Mouse (Mus musculus) heart, embryonic 12.5 days (tissue): ENCODE measurements around the gene Ciz1. TPM values are rescaled to one million over a fixed set of nuclear protein-coding genes. Genes with fewer than 3 reads are reported as not detected.
A peak's percentile ranks its signal among the peaks of the same experiment; 100 is the strongest.

Experiments
- ATAC-seq: fragments of 200-750 bp; cut with Nextera tagmentation; 2 replicates; pipeline ENCODE4 v1.8.0; 2017; ENCODE audit warnings: moderate TSS enrichment, moderate library complexity; ENCODE audit not compliant: insufficient number of reproducible peaks, low FRiP score
- H3K27ac ChIP-seq: fragments of 300-500 bp; sonication (generic); 2 replicates; pipeline ENCODE4 v1.5.1; 2016; ENCODE audit warnings: mild to moderate bottlenecking, moderate library complexity; ENCODE audit not compliant: poor library complexity, severe bottlenecking
- H3K27me3 ChIP-seq: fragments of 300-500 bp; sonication (generic); replicated peaks from 2 replicates; pipeline ENCODE4 v1.6.1; 2016; ENCODE audit warnings: mild to moderate bottlenecking, moderate library complexity
- H3K36me3 ChIP-seq: fragments of 300-500 bp; sonication (generic); 2 replicates; pipeline ENCODE4 v1.6.1; 2016; ENCODE audit warnings: mild to moderate bottlenecking, moderate library complexity
- H3K4me1 ChIP-seq: fragments of 300-500 bp; sonication (generic); replicated peaks from 2 replicates; pipeline ENCODE4 v1.6.1; 2016; ENCODE audit warnings: mild to moderate bottlenecking
- H3K4me2 ChIP-seq: fragments of 300-500 bp; sonication (generic); 2 replicates; pipeline ENCODE4 v1.6.1; 2016; ENCODE audit warnings: mild to moderate bottlenecking, moderate library complexity
- H3K4me3 ChIP-seq: fragments of 300-500 bp; sonication (generic); 2 replicates; pipeline ENCODE4 v1.5.1; 2016; ENCODE audit warnings: mild to moderate bottlenecking
- H3K9ac ChIP-seq: fragments of 300-500 bp; sonication (generic); 2 replicates; pipeline ENCODE4 v1.6.1; 2016; ENCODE audit warnings: mild to moderate bottlenecking, moderate library complexity
- H3K9me3 ChIP-seq: fragments of 300-500 bp; sonication (generic); replicated peaks from 2 replicates; pipeline ENCODE4 v1.6.1; 2016; ENCODE audit warnings: mild to moderate bottlenecking, moderate library complexity
- WGBS: fragments of 180-500 bp; shearing (Covaris S2); methylation state at CpG from one replicate; pipeline ENCODE4 v1.1.7; 2016; 5-methylcytosine and 5-hydroxymethylcytosine counted together
- polyA plus RNA-seq: library from polyadenylated mRNA; unstranded; fragments of >200 nt; fragmentation: Nextera tagmentation; extraction: Ambion mirVana; gene quantifications from 2 replicates; pipeline ENCODE4 v1.2.1, GENCODE M21; 2016

Ciz1 gene
- polyA plus RNA-seq, 1 experiment from 2014 or later, result 40.5 TPM

DNA sequence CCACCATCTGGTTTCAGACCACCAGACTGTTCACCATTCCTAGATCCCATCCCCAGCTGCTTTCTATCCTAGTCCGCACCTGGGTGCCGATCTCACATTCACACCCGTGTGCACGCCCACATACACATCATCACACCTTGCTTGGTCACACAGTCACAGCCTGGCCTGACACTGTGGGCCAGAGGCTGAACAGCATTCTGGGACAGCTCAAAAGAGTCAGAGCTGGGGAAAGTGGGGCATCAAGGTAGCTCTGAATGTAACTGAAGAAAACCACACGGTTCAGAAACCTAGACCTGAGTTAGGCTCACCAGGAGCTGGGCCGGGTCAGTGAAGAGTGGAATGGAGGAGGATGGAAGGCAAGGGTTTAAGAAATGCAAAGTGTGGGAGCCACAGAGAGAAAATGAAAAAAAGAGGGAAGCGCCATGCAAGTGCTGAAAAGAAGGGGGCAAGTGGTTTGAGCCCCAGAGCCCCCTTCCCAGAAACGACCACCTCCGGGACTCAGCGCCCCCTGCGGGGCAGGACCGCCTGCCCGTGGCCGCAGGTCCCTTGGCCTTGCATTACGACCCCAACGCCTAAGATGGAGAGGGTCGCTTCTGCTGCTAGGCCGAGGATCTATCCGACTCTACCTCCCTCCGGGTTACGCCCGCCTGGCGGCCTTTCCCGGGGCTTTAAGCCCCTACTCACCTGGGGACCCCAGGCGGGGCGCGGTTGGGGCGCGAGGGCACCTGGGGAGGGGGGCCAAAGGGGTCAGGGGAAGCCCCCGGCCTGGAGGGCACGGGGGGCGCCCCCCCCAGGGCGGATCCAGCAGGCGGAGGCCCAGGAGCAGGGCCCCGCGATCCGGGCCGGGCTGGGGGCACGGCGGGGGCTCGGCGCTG lies 40.4 kb upstream of the Ciz1 start:
- H3K4me1 ChIP-seq, result peaks cover 42% of the 10 kb centered on the region
- no peaks in the 10 kb centered on the region for H3K9me3 ChIP-seq
- no peak; the same call in 1 of the 2 replicates for ATAC-seq
- peak overlapping the region; percentile 69 for H3K4me3 ChIP-seq
- H3K4me2 ChIP-seq, result peak overlapping the region; percentile 99
- H3K9ac ChIP-seq, result peak overlapping the region; percentile 86
- peaks cover 13% of the 10 kb centered on the region for H3K27me3 ChIP-seq
- H3K27ac ChIP-seq, result no peak overlapping the region
- H3K36me3 ChIP-seq, result peaks cover 35% of the 10 kb centered on the region
- WGBS, result 11% methylated on average over 35 of the region's 42 CpGs

DNA sequence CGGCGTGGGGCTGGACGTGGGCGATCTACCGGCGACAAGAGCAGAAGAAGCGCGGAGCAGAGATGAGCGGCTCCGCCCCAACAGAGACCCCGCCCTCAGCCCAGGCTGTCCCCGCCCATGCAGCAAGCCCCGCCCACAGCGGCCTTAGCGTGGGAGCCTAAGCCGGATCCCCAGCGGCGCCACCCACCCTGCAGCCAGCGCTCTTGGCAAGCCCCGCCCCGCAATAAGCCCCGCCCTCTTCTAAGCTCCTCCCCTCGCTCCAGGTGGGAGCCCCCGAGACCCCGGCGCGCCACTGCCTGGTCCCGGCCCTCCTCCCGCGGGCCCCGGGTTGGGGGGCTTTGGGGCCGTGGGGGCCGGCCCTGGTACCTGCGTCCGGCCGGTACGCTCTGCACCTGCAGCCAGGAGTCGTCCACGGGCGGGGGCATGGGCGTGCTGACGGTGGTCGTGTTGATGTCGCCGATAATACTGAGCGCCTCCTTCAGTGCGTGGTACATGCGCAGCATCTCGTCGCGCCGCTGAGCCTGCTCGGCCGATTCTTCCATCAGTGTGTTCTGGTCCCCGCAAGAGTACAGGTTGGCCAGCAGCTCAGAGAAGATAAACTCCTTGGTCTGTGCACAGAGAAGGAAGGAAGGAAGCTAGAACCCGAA lies 39.7 kb upstream of the Ciz1 start:
- H3K9me3 ChIP-seq, result no peaks in the 10 kb centered on the region
- peak overlapping the region; percentile 69 for H3K4me3 ChIP-seq
- peaks cover 19% of the 10 kb centered on the region for H3K27me3 ChIP-seq
- peak; percentile 86 for ATAC-seq
- H3K4me2 ChIP-seq, result peak overlapping the region; percentile 99
- under 1% methylated on average over 55 of the region's 56 CpGs for WGBS
- no peak overlapping the region for H3K27ac ChIP-seq
- H3K36me3 ChIP-seq, result peaks cover 27% of the 10 kb centered on the region
- H3K4me1 ChIP-seq, result peaks cover 50% of the 10 kb centered on the region
- peak overlapping the region; percentile 86 for H3K9ac ChIP-seq

DNA sequence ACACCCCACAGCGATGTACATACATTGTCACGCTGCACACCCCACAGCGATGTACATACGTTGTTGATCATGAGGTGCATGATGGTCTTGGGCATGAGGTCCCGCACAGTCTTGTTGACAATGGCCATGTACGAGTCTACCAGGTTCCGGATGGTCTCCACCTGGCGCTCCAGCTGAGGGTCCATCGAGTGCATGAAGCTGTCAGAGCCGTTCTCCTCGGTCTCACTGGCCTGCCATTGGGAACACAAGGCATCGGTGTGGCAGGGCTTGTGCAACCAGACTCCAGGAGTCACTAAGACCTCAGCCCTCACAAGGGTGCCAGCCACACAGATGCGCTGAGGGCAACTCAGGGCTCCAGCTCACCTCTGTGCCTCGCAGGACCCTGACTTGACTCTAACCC lies 37.3 kb upstream of the Ciz1 start:
- Histone ChIP-seq H3K9ac (no peak overlapping the region), H3K4me3 (no peak overlapping the region), H3K4me1 (peaks cover 72% of the 10 kb centered on the region), H3K27ac (peak overlapping the region; percentile 77), H3K4me2 (no peak overlapping the region), H3K9me3 (no peaks in the 10 kb centered on the region), H3K36me3 (peaks cover 6% of the 10 kb centered on the region), H3K27me3 (peaks cover 32% of the 10 kb centered on the region)
- WGBS, result 92% methylated on average over 14 of the region's 14 CpGs
- no peak for ATAC-seq

DNA sequence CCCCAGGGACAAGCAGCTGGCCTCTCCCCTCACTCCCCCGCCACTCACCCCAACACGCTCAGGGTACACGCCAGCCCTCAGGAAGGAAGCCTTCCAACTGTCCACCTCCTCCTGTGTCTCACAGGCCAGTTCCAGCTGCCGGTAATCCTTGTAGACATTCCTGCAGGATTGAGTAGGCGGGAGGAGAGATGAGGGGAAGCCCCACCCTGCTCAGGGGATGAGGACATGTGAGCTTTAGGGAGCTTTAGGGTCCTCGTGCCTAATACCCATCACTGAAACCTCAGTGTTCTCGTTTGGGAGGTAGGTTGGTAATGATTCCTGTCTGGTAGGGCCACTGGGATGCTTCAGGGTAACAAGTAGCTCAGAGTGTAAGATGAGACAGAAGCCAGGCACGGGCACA lies 36.4 kb upstream of the Ciz1 start:
- H3K9ac ChIP-seq, result no peak overlapping the region
- peaks cover 75% of the 10 kb centered on the region for H3K4me1 ChIP-seq
- no peak for ATAC-seq
- peak overlapping the region; percentile 21 for H3K4me2 ChIP-seq
- no peaks in the 10 kb centered on the region for H3K9me3 ChIP-seq
- H3K4me3 ChIP-seq, result peak overlapping the region; percentile 6; the same call in 1 of the 2 replicates
- H3K27ac ChIP-seq, result peak overlapping the region; percentile 77
- WGBS, result 6% methylated on average over 8 of the region's 8 CpGs
- H3K36me3 ChIP-seq, result no peaks in the 10 kb centered on the region
- peaks cover 36% of the 10 kb centered on the region for H3K27me3 ChIP-seq

DNA sequence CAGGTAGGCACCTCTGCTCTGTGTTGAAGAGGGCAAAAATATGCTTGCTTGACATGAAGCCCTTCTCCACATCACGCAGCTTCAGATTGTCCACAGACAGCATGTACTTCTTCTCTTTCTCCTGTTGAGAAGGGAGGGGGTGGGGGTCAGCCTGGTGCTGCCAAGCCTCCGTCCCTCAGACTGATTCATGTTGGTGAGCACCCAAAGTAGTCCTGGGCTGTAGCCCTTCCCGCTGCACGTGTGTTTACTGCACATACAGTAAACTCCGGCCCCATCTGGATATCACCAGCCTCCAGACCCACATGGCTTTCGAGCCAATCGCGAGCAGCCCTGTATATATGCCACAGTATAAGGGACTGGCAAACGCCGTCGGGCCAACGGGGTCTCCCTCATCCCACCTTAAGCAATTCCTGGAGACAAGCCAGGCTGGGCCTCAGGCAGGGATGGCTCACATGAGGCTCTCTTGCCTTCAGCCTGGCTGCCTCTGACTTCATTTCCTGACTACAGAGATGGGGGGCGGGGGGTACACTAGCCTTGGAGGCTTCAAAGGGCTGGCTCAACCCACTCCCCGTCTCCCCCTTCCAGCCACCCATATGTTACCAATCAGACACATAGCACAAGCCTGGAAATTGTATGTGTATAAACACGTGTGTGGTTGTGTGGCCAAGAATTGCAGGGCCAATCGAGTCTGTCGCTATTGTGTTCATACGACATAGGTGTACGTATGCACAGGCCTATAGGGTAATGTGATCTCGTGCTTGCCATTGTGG lies 35.1 kb upstream of the Ciz1 start:
- WGBS, result 61% methylated on average over 20 of the region's 20 CpGs
- 0 out of 2 replicates have a peak overlapping the region, but pooled peaks have one; percentile 2 for H3K9ac ChIP-seq
- H3K4me3 ChIP-seq, result no peak overlapping the region
- peaks cover 34% of the 10 kb centered on the region for H3K27me3 ChIP-seq
- peak; percentile 7 for ATAC-seq
- no peaks in the 10 kb centered on the region for H3K36me3 ChIP-seq
- no peaks in the 10 kb centered on the region for H3K9me3 ChIP-seq
- peaks cover 67% of the 10 kb centered on the region for H3K4me1 ChIP-seq
- H3K27ac ChIP-seq, result peak overlapping the region; percentile 77
- peak overlapping the region; percentile 70 for H3K4me2 ChIP-seq

- Histone ChIP-seq H3K27me3 (peaks cover 38% of the 10 kb centered on the region), H3K4me2 (peak overlapping the region; percentile 70)
Measured at GRCm38 (mm10) chr2:32317791-32318417, 34.2 kb upstream of the Ciz1 start.

DNA sequence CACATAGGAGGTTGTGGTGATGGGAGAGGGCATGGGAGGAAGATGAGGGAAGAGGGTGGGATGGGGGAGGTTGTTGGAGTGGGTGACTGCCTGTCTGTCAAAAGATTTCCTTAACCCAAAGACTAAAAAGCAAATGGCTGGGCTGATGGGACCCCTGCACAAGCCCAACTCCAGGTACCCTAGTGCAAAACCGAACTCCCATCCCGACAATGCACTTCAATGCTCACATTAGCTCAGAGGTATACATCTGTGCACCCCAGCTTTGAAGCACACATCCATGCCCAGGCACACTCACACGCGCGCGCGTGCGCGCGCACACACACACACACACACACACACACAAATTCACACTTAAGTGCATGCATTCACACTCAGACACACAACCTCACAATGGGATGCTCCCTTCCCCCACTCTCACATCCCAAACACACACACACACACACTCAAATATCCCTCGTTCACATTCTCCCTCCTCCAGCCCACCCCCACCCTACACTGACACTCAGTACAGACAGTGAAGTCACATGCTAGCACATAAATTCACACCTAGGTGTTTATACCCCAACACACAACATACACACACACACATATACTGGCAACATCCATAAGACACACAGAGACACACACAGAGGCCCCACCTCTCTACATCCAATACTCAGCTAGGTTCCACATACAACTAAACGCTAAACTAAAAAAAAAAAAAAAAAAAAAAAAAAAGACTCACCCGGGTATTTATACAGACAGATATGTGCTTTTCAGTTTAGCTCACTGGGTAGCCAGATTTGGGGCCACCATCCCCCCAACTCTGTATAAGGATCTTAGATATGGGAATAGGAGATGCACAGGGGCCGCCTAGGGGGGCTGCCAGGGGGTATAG lies 33.2 kb upstream of the Ciz1 start:
- H3K27ac ChIP-seq, result peak overlapping the region; percentile 84
- no peaks in the 10 kb centered on the region for H3K36me3 ChIP-seq
- H3K9me3 ChIP-seq, result no peaks in the 10 kb centered on the region
- WGBS, result 66% methylated on average over 14 of the region's 14 CpGs
- peaks cover 65% of the 10 kb centered on the region for H3K4me1 ChIP-seq
- H3K4me3 ChIP-seq, result peak overlapping the region; percentile 52
- peak overlapping the region; percentile 70 for H3K4me2 ChIP-seq
- H3K27me3 ChIP-seq, result peaks cover 43% of the 10 kb centered on the region
- H3K9ac ChIP-seq, result peak overlapping the region; percentile 73
- ATAC-seq, result no peak

More at GRCm38 (mm10) chr2:32317791-32318417, 34.2 kb upstream of the Ciz1 start:
- Histone ChIP-seq H3K27ac (peak overlapping the region; percentile 84), H3K9me3 (no peaks in the 10 kb centered on the region), H3K36me3 (no peaks in the 10 kb centered on the region), H3K4me1 (peaks cover 65% of the 10 kb centered on the region), H3K9ac (peak overlapping the region; percentile 73), H3K4me3 (peak overlapping the region; percentile 52)
- WGBS, result 12% methylated on average over 14 of the region's 19 CpGs
- ATAC-seq, result peak; percentile 80

- peak overlapping the region; percentile 33; the same call in 1 of the 2 replicates for H3K4me2 ChIP-seq
- peaks cover 62% of the 10 kb centered on the region for H3K4me1 ChIP-seq
- WGBS, result 36% methylated on average over 9 of the region's 9 CpGs
- H3K9ac ChIP-seq, result no peak overlapping the region
- peak overlapping the region; percentile 58 for H3K27ac ChIP-seq
- H3K9me3 ChIP-seq, result no peaks in the 10 kb centered on the region
- no peak for ATAC-seq
- H3K36me3 ChIP-seq, result no peaks in the 10 kb centered on the region
- peaks cover 40% of the 10 kb centered on the region for H3K27me3 ChIP-seq
- H3K4me3 ChIP-seq, result no peak overlapping the region
Measured at GRCm38 (mm10) chr2:32319586-32320580, 32.2 kb upstream of the Ciz1 start.

- Histone ChIP-seq H3K9ac (no peak overlapping the region), H3K27me3 (peaks cover 39% of the 10 kb centered on the region), H3K36me3 (no peaks in the 10 kb centered on the region), H3K4me1 (peaks cover 55% of the 10 kb centered on the region), H3K27ac (peak overlapping the region; percentile 58; the same call in 1 of the 2 replicates), H3K4me3 (no peak overlapping the region), H3K9me3 (no peaks in the 10 kb centered on the region), H3K4me2 (no peak overlapping the region)
- no peak for ATAC-seq
- 62% methylated on average over 11 of the region's 11 CpGs for WGBS
Measured at GRCm38 (mm10) chr2:32320721-32321120, 31.4 kb upstream of the Ciz1 start.
